Mouse (Mus musculus) hindbrain, embryonic 14.5 days (tissue): Measurements from ENCODE around the gene Pter. TPM values are rescaled to one million over a fixed set of nuclear protein-coding genes. Genes with fewer than 3 reads are reported as not detected.

ENCODE experiments used
- ATAC-seq: fragments of 200-750 bp; cut with Nextera tagmentation; 2 replicates; pipeline ENCODE4 v1.8.0; 2017; ENCODE audit warnings: moderate number of reproducible peaks, mild to moderate bottlenecking, moderate TSS enrichment, moderate library complexity; ENCODE audit not compliant: low FRiP score
- DNase-seq: peaks from one replicate; pipeline ENCODE4 v3.0.0-alpha.2; 2015; ENCODE audit warnings: low spot score
- H3K27ac ChIP-seq: fragments of 300-500 bp; sonication (generic); 2 replicates; pipeline ENCODE4 v1.5.1; 2014; ENCODE audit warnings: mild to moderate bottlenecking, moderate library complexity
- H3K27me3 ChIP-seq: fragments of 300-500 bp; sonication (generic); 2 replicates; pipeline ENCODE4 v1.6.1; 2014; ENCODE audit warnings: mild to moderate bottlenecking, low read length, mixed read lengths; ENCODE audit not compliant: control insufficient read depth, insufficient read depth
- H3K36me3 ChIP-seq: fragments of 300-500 bp; sonication (generic); replicated peaks from 2 replicates; pipeline ENCODE4 v1.6.1; 2014; ENCODE audit not compliant: control insufficient read depth, insufficient read depth
- H3K4me1 ChIP-seq: fragments of 300-500 bp; sonication (generic); replicated peaks from 2 replicates; pipeline ENCODE4 v1.6.1; 2014; ENCODE audit warnings: antibody characterized with exemption, low read length, mixed read lengths; ENCODE audit not compliant: control insufficient read depth, insufficient read depth
- H3K4me2 ChIP-seq: fragments of 300-500 bp; sonication (generic); replicated peaks from 2 replicates; pipeline ENCODE4 v1.6.1; 2014; ENCODE audit warnings: mild to moderate bottlenecking, moderate library complexity
- H3K4me3 ChIP-seq: fragments of 300-500 bp; sonication (generic); replicated peaks from 2 replicates; pipeline ENCODE4 v1.5.1; 2014; ENCODE audit warnings: mild to moderate bottlenecking, low read length
- H3K9ac ChIP-seq: fragments of 300-500 bp; sonication (generic); 2 replicates; pipeline ENCODE4 v1.6.1; 2014
- H3K9me3 ChIP-seq: fragments of 300-500 bp; sonication (generic); 2 replicates; pipeline ENCODE4 v1.6.1; 2016; ENCODE audit warnings: low read length; ENCODE audit not compliant: control insufficient read depth
- WGBS: fragments of 180-500 bp; shearing (Covaris S2); extraction: QIAGEN DNeasy Blood & Tissue Kit; methylation state at CpG from one replicate; pipeline ENCODE4 v1.1.7; 2014; 5-methylcytosine and 5-hydroxymethylcytosine counted together
- polyA plus RNA-seq: library from polyadenylated mRNA; unstranded; fragments of >200 nt; fragmentation: Nextera tagmentation; extraction: Ambion mirVana; gene quantifications from 2 replicates; pipeline ENCODE4 v1.2.1, GENCODE M21; 2014

The Pter gene
- polyA plus RNA-seq: 10.3 and 11.7 TPM in 2 replicates

- peak within 1 kb of the TSS; percentile 44; the same call in 1 of the 2 replicates for H3K9ac ChIP-seq
- H3K4me3 ChIP-seq: peak within 1 kb of the TSS; percentile 27
- H3K4me1 ChIP-seq: peaks cover 8% of the 10 kb centered on the region; the same call in 1 of the 2 replicates
- ATAC-seq (peak; percentile 91), DNase-seq (peak; percentile 72)
- peak within 1 kb of the TSS; percentile 55 for H3K4me2 ChIP-seq
- under 1% methylated on average over 24 of the region's 24 CpGs for WGBS
- H3K36me3 ChIP-seq: no peaks in the 10 kb centered on the region
- H3K27ac ChIP-seq: no peak within 1 kb of the TSS
- no peaks in the 10 kb centered on the region for H3K9me3 ChIP-seq
- no peaks in the 10 kb centered on the region for H3K27me3 ChIP-seq
Observed at GRCm38 (mm10) chr2:12923804-12924591, at the start of gene Pter. Gene Pter, plus strand, starts transcription at chr2:12924041.

- no peak for DNase-seq
- WGBS: 48% methylated on average over 1 of the region's 1 CpGs
Observed at GRCm38 (mm10) chr2:12874232-12874631, 49.6 kb upstream of the Pter start.

GRCm38 (mm10) chr2:12879492-12879891 lies 44.3 kb upstream of the Pter start:
- Histone ChIP-seq H3K9ac (no peak overlapping the region), H3K27me3 (no peaks in the 10 kb centered on the region), H3K4me3 (no peak overlapping the region), H3K9me3 (no peaks in the 10 kb centered on the region), H3K36me3 (no peaks in the 10 kb centered on the region), H3K4me2 (no peak overlapping the region), H3K27ac (no peak overlapping the region), H3K4me1 (0 out of 2 replicates have a peak, but pooled peaks cover 4% of the 10 kb centered on the region)
- 70% methylated on average over 2 of the region's 2 CpGs for WGBS
- ATAC-seq: no peak
- DNase-seq: no peak

More at GRCm38 (mm10) chr2:12874232-12874631, 49.6 kb upstream of the Pter start:
- Histone ChIP-seq H3K9me3 (no peaks in the 10 kb centered on the region), H3K27me3 (no peaks in the 10 kb centered on the region), H3K27ac (no peak overlapping the region), H3K4me3 (no peak overlapping the region), H3K4me2 (no peak overlapping the region), H3K9ac (no peak overlapping the region), H3K4me1 (no peaks in the 10 kb centered on the region), H3K36me3 (no peaks in the 10 kb centered on the region)
- no peak for ATAC-seq

GRCm38 (mm10) chr2:12881009-12881408 lies 42.8 kb upstream of the Pter start:
- Histone ChIP-seq H3K4me1 (0 out of 2 replicates have a peak, but pooled peaks cover 4% of the 10 kb centered on the region), H3K9ac (no peak overlapping the region), H3K27ac (no peak overlapping the region), H3K9me3 (no peaks in the 10 kb centered on the region), H3K27me3 (no peaks in the 10 kb centered on the region), H3K4me2 (no peak overlapping the region), H3K36me3 (no peaks in the 10 kb centered on the region), H3K4me3 (no peak overlapping the region)
- DNase-seq (no peak), ATAC-seq (no peak)
- WGBS: 92% methylated on average over 1 of the region's 1 CpGs

- Histone ChIP-seq H3K4me2 (no peak overlapping the region), H3K9ac (no peak overlapping the region), H3K9me3 (no peaks in the 10 kb centered on the region), H3K27ac (peak overlapping the region; percentile 23; the same call in 1 of the 2 replicates), H3K4me1 (0 out of 2 replicates have a peak, but pooled peaks cover 4% of the 10 kb centered on the region), H3K4me3 (no peak overlapping the region), H3K36me3 (no peaks in the 10 kb centered on the region), H3K27me3 (no peaks in the 10 kb centered on the region)
- peak; percentile 64 for DNase-seq
- peak; percentile 91 for ATAC-seq
- WGBS: 59% methylated on average over 10 of the region's 10 CpGs
Observed at GRCm38 (mm10) chr2:12883276-12883914, 40.4 kb upstream of the Pter start.

- H3K27ac ChIP-seq: no peak overlapping the region
- DNase-seq: no peak
Observed at GRCm38 (mm10) chr2:12887015-12887414, 36.8 kb upstream of the Pter start.

GRCm38 (mm10) chr2:12905786-12906185 lies 18.1 kb upstream of the Pter start:
- H3K9ac ChIP-seq: no peak overlapping the region
- no peak overlapping the region for H3K4me2 ChIP-seq
- H3K27ac ChIP-seq: no peak overlapping the region
- 90% methylated on average over 1 of the region's 1 CpGs for WGBS
- H3K9me3 ChIP-seq: no peaks in the 10 kb centered on the region
- H3K4me1 ChIP-seq: no peaks in the 10 kb centered on the region
- no peaks in the 10 kb centered on the region for H3K27me3 ChIP-seq
- ATAC-seq (no peak), DNase-seq (no peak)
- H3K4me3 ChIP-seq: no peak overlapping the region
- H3K36me3 ChIP-seq: no peaks in the 10 kb centered on the region

More at GRCm38 (mm10) chr2:12887015-12887414, 36.8 kb upstream of the Pter start:
- Histone ChIP-seq H3K4me1 (0 out of 2 replicates have a peak, but pooled peaks cover 4% of the 10 kb centered on the region), H3K9ac (no peak overlapping the region), H3K27me3 (no peaks in the 10 kb centered on the region), H3K9me3 (no peaks in the 10 kb centered on the region), H3K4me2 (no peak overlapping the region), H3K36me3 (no peaks in the 10 kb centered on the region), H3K4me3 (no peak overlapping the region)
- no peak for ATAC-seq
- 51% methylated on average over 2 of the region's 2 CpGs for WGBS

GRCm38 (mm10) chr2:12925643-12926042 lies 1.8 kb downstream of the Pter start:
- H3K4me1 ChIP-seq: peaks cover 8% of the 10 kb centered on the region; the same call in 1 of the 2 replicates
- DNase-seq (no peak), ATAC-seq (no peak)
- 78% methylated on average over 1 of the region's 1 CpGs for WGBS
- H3K4me3 ChIP-seq: no peak overlapping the region
- no peaks in the 10 kb centered on the region for H3K36me3 ChIP-seq
- no peaks in the 10 kb centered on the region for H3K27me3 ChIP-seq
- H3K27ac ChIP-seq: no peak overlapping the region
- H3K9ac ChIP-seq: no peak overlapping the region
- H3K9me3 ChIP-seq: no peaks in the 10 kb centered on the region
- H3K4me2 ChIP-seq: no peak overlapping the region

GRCm38 (mm10) chr2:12930338-12930737 lies 6.5 kb downstream of the Pter start:
- WGBS: 73% methylated on average over 2 of the region's 2 CpGs
- Histone ChIP-seq H3K9ac (no peak overlapping the region), H3K4me1 (no peaks in the 10 kb centered on the region), H3K9me3 (no peaks in the 10 kb centered on the region), H3K36me3 (no peaks in the 10 kb centered on the region), H3K27ac (no peak overlapping the region), H3K27me3 (no peaks in the 10 kb centered on the region), H3K4me3 (no peak overlapping the region), H3K4me2 (no peak overlapping the region)
- no peak for DNase-seq
- ATAC-seq: no peak
